Mouse (Mus musculus) activated CD4-positive, CD25-positive, alpha-beta regulatory T cell, adult 4 months (primary cell): ENCODE results near the gene Arrdc4. TPM values are rescaled to one million over a fixed set of nuclear protein-coding genes. Genes with fewer than 3 reads are reported as not detected.

Experiments used
- ATAC-seq: one replicate; pipeline ENCODE4 v1.8.0; 2017
- polyA plus RNA-seq, 2 experiments: library from polyadenylated mRNA; unstranded; fragments of 100-300 nt; shearing (Covaris generic); gene quantifications; one replicate each; pipeline ENCODE4 v1.2.1; 2017

The Arrdc4 gene
- polyA plus RNA-seq, 2 experiments from 2014 or later, result 1.1 to 2.1 TPM

DNA sequence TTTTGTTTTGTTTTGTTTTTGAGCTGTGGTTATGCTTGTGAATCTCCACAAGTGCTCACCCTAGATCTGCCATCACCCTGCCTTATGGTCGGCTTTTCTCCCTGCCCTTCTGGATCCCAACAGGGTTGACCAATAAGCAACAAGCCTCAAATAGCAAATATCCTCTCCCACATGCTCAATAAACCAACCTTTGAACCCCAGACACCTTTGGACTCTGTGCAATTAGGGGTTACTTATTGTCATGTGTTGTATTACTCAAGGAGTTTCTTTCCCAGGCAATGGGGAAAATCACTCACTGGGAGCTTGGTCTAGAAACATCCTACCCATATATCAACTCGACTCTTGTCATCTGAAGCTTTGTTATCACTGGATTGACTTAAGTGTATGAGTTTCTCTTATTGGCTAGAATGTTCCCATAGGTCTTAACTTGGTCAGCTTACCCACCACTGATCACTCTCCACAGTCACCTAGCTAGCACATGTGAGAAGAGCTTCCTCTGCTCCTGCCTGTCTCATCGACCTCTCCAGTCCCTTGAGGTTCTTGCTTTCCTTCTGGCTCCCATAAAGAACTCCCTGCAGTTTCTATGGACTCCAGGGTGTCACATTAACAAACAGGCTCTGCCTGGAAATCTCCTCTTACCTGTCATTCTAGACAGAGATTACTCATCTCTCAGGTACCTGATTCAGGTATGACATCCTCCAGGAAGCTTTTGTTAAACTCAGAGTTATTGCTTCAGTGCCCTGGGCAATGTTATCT, 40.3 kb downstream of the Arrdc4 start:
- ATAC-seq, result no peak

DNA sequence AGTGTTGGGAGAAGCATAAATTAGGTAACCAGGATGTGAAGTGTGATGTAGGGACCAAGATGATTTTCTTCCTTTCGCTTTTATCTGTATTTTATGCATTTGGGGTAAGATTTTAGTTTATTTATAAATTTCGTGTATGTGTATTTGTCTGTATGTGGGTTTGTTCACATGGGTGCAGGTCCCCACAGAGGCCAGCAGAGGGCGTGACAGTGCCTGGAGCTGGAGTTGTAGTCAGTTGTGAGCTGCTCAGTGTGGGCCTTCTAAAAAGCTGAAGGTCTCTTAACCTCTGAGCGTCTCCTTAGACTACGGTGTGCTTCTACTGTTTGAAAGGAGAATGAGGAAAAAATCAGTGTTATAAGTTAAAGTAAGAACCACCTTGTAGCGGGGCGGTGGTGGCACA, 43.9 kb downstream of the Arrdc4 start:
- ATAC-seq, result no peak

DNA sequence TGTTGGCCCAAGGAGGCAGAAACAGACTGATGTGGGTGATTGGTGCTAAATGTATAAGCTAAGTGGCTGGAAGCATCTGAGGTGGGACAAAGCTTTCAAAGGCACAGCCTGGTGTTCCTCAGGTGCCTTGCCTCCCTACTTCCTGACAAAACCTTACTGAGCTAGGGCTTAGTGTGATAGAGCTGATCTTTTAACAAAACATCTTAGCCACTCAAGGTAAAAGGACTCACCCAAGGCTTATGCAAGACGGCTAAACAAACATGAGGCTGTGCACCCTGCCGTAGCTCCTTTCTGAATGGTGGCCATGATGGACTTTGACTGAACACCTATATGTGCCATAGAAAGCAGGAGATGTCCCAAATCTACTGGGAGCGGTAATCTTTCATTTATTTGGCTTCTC, 51.7 kb downstream of the Arrdc4 start:
- ATAC-seq, result no peak

DNA sequence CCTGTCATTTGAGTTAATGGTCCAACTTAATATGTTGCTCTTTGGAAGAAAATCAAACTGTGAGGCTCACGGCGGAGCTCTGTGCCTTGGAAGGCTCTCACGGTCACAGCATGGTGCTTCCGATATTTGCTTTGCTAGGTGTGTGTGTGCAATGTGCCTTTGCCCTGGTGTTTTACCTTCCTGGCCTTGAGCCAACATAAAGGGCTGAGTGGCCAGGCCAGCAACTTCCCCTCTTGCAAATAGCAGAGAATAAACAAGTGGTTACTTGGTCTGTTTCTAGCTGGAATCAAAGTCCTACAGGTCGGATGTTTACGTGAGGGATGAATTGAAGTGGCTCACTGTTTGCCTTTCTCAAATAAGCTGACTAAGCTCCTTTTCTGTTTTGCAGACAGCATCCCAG, 52.1 kb downstream of the Arrdc4 start:
- no peak for ATAC-seq

DNA sequence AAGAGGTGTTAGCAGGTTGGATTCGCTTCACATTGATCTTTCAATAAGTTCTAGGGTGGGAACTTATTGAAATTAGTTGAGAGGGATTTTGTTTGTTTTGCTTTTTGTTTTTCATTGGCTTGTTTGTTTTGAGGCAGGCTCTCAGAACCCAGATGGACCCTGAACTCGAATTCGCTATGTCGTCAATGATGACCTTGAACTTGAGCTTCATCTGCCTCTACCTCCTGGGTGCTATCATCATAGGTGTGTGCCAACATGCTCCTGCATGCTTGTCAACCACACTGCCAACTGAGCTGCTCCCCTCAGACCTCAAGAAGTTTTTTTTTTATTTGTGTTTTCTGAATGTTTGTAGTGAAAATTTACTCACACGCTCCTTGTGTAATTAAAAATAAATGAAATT, 52.6 kb downstream of the Arrdc4 start:
- ATAC-seq, result no peak

DNA sequence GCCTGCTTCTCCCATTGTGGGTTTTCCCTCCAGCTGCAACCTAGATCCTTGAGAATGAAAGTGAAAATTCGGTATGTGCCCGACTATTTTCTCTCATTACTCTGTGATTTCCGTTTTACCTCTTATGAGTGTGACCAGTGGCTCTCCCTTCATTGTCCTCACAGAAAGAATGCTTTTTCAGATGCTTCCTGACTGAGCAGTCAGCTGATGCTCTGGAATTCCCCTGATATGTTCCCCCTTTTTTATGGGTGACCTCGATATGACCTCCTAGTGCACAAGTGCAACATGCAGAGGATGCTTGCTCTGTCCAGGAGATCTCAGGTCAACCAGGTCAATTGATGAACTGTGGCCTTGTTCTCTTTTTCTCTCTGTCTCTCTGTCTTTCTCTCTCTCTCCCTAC, 56.3 kb downstream of the Arrdc4 start:
- ATAC-seq, result no peak

DNA sequence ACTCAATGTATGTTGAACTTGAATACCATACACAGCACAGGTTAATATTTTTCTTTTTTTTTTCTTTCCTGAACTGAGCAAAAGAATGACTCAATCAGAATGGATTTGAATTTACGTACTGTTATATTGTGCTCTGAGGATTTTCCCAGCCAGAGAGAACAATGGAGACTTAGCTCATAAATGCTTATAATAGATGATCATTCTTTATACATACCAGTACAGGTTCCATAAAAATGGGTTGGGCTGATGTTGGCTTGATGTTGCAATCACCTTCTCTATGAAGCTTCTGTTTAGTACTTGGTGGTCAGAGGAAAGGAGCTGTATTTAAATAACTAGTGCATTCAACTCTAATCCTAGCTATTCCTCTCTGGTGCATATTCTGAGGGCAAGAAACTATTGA, 57.6 kb downstream of the Arrdc4 start:
- no peak for ATAC-seq

DNA sequence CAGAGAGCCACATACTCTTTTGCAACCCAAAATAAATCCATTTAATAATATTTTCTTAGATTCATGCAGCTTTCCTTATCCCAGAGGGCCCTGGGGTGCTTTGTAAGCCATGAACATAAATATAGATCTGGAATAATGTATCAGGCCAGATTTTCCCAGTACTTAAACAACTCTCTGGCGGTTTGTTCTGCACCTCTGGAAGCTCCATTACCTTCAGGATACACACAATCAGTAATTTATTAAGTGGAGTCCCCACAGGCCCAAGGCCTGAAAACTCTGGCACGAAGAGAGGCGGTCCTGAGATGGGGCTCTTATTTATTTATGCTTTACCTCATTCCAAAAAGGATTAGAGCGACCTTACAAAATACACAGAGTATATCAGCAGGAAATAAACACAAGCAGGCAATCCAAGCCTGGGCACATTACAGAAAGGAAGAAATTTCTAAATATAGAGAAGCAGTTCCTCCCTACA, 61.9 kb downstream of the Arrdc4 start:
- ATAC-seq, result no peak
